Mouse (Mus musculus) heart, postnatal 0 days (tissue): ENCODE measurements around the gene S100a4.

ENCODE experiments used
- CTCF ChIP-seq: IDR thresholded peaks from 2 replicates; pipeline ENCODE4 v1.5.1; 2016; ENCODE audit warnings: antibody characterized with exemption, control low read depth, low read depth
- EP300 ChIP-seq: IDR thresholded peaks from 2 replicates; pipeline ENCODE4 v1.6.1; 2016; ENCODE audit warnings: antibody characterized with exemption, low read depth

GRCm38 (mm10) chr3:90609102-90609501 lies 5.5 kb downstream of the S100a4 start:
- TF ChIP-seq EP300, result no peak
- no peak for TF ChIP-seq CTCF
